Mouse (Mus musculus) kidney, adult 9 months (tissue): ENCODE measurements around the gene Slc4a5.
A peak's percentile ranks its signal among the peaks of the same experiment; 100 is the strongest.
"Not testable (repeated sequence)": the region's sequence is repeated elsewhere in the genome, so short reads cannot be mapped to it uniquely, and the experiment has no call there.

Experiments used
- DNase-seq: peaks from one replicate; pipeline ENCODE4 v3.0.0; 2022

Slc4a5 gene

GRCm38 (mm10) chr6:83312514-83312913 lies 92.9 kb downstream of the Slc4a5 start:
- no peak for DNase-seq

DNA sequence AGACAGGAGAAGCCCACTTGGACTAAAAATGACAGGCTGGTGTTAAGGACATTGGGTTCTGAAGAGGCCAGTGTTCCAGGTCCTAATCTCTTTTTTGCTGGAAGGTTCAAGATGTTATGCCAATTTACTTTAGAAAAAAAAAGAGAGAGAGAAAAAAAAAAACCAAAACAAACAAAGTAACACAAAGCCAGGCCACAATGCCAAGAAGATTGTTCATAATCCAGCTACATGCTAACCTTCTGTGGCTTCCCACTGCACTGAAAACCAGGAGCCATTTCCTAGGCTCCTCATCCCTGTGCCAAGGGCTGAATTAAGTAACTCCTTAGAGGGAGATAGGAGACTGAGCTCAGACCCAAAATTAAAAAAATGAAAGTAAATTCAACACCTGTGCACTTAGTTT lies 95.7 kb downstream of the Slc4a5 start:
- no peak for DNase-seq

DNA sequence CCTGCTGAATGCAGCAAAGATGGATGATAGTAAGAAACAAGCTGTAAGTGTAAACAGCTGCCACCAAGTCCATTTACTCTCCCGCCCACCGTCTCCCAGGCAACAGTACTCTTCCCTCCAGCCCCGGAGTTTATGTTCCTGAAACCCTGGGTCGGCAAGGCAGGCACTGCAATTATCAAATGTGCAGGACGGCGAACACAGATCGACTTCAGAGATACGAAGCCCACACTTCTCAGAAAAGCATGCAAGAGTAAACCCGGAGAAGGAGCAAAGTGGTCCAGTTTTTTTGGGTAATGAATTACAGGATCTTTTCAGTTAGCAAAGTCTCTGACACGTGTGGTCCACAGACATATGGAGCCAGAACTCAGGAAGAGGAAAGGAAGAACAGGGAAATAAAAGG lies 96.4 kb downstream of the Slc4a5 start:
- DNase-seq: no peak

DNA sequence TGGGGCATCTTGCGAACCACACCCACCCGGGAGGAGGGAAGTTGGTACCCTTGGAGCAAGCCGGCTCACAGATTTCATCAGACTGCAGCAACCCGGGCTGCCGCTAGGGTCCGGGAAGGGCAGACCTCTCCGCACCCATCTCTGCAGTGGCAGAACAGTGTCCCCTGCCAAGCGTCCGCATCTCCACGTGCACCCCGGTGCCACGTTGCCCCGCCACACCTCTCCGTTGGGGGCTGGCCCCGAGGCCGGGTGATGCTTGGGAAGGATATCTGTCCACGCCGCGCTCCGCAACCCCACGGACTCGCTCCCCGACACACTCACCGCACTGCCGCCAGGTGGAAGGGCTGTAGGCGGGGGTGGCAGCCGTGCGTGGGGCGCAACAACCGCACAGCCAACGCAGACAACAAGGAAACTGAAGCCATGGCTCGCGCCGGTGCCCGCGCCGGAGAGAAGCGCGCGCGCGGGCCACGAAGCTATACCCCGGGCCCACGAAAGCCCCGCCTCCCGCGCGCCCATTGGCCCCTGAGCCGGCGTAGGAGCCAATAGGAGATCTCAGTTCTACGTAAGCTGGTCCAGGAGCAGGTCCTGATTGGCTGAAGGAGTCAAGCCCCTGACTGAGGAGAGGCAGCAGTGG lies 97.6 kb downstream of the Slc4a5 start:
- DNase-seq: peak; percentile 89

DNA sequence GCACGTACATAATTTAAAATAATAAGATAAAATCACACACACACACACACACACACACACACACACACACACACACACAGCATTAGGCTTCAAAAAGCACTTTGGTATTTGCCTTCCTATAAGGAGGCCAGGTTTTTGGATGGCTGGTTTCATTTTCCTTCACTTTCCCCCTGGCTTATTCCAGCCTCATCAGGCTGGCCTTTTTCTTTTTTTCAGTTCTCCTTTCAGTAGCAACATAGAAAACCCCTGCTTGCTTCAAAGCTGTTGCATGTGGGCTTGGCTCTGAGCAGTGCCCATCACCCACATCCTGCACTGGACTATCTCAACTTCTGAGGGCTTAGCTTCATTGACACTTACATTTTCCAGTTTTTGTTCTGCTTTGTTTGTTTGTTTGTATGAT lies 102.3 kb downstream of the Slc4a5 start:
- no peak for DNase-seq

- no peak for DNase-seq
Measured at GRCm38 (mm10) chr6:83322794-83323193, 103.2 kb downstream of the Slc4a5 start.

- no peak for DNase-seq
Measured at GRCm38 (mm10) chr6:83323652-83324419, 104.2 kb downstream of the Slc4a5 start.

DNA sequence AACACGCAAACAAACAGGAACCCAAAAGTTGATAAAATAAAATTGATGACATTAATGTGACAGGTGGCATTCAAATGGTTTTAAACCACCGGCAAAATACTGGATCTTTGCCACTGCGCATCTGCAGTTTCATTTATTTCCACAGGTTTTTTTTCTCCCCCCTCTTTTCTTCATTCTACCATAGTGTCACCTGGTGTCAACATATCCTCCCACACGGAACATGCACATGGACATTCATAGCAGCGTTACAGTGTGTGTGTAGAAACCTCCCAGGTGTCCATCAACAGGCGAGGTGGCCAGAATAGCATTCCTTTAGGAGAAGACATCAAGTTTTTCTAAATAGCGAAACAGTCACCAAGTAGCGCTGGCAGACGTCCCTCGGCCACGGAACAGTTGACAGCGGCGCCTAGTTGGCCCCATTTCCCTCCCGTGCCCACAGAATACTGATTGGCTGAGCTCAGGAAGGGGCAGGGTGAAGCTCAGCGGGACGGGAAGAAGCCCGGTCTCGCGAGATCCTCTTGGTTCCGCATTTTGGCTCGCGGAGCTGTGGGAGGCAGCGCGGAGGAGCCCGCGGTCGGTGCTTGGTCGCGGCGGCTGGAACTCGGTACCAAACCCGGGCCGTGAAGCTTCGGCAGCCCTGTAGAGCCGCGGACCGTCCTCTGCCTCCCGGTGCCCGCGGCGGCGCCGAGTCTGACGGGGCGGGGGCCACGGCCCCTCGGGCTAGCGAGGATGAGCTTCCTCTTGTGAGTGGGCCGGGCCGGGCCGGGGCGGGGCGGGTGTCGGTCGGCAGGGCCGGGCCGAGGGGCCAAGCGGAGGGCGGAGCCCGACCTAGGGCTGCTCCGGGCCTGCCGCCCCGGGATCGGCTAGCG lies 106.1 kb downstream of the Slc4a5 start, which contains the start of the genes Mthfd2 and Mob1a:
Gene Mthfd2, minus strand, starts transcription at position 384 of the 869 bp plus-strand sequence.
Gene Mob1a, plus strand, starts transcription at position 492 of the 869 bp plus-strand sequence.
- DNase-seq: peak; percentile 96

DNA sequence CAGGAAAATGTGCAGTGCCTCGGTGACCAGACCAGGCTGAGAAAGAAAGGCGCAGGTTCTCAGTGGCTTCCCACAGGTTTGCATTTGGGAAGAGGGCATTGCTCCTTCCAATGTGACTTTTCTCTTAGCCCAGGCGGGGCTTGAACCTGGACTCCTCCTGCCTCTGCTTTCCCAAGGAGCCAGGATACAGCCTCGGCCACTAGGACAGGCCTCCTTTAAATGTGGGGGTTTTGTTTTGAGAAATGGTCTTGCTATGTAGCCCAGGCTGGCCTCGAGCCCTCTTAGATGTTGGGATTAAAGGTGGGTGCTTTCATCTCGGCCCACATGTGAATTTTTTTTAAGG lies 106.7 kb downstream of the Slc4a5 start:
- DNase-seq: no peak

- no peak for DNase-seq
Measured at GRCm38 (mm10) chr6:83326761-83327160, 107.1 kb downstream of the Slc4a5 start.

GRCm38 (mm10) chr6:83327591-83328190 lies 108.1 kb downstream of the Slc4a5 start:
- DNase-seq: no peak

- DNase-seq: no peak
Measured at GRCm38 (mm10) chr6:83341387-83341786, 121.8 kb downstream of the Slc4a5 start.

- DNase-seq: no peak
Measured at GRCm38 (mm10) chr6:83342957-83343356, 123.3 kb downstream of the Slc4a5 start.

- DNase-seq: not testable (repeated sequence)
Measured at GRCm38 (mm10) chr6:83345285-83345684, 125.7 kb downstream of the Slc4a5 start.

- DNase-seq: no peak
Measured at GRCm38 (mm10) chr6:83347916-83348315, 128.3 kb downstream of the Slc4a5 start.

- DNase-seq: no peak
Measured at GRCm38 (mm10) chr6:83348873-83349272, 129.2 kb downstream of the Slc4a5 start, which contains the start of gene Bola3. Gene Bola3 (plus strand): TSS chr6:83349147.

DNA sequence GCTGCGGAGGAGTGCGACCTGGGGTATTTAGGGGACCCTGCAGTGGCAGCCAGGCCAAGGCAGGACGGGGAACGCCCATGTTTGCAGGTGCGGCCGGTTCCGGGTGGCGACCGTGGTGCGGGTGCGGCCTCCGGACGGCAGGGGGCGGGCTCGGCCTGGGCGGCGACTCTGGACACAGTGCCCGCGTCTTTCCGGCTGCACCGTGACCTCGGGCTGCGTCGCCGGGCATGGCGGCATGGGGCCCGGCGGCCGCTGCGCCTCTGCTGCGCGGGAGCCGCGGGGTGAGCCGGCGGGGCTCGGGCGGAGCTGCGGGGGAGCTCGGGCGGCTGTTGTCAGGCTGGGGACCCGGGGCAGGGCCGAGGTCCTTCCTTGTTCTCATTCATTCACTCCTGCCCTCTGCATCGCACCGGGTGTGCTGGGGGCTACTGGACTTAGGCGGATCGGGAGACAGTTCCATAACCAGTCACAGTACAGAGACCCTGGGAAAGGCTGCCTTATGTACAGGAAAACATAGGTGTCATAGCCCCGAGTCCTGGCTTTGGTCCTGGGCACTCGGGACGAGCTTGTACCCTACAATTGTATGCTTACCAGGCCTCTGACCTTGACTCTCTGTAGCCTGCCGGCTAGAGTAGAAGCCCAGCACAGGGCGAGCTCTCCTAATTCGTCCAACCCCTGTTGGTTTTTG lies 129.8 kb downstream of the Slc4a5 start:
- DNase-seq: peak; percentile 91

GRCm38 (mm10) chr6:83350172-83350571 lies 130.5 kb downstream of the Slc4a5 start:
- no peak for DNase-seq

GRCm38 (mm10) chr6:83350851-83351405 lies 131.3 kb downstream of the Slc4a5 start:
- DNase-seq: no peak

GRCm38 (mm10) chr6:83351490-83352160 lies 132.0 kb downstream of the Slc4a5 start:
- DNase-seq: no peak

DNA sequence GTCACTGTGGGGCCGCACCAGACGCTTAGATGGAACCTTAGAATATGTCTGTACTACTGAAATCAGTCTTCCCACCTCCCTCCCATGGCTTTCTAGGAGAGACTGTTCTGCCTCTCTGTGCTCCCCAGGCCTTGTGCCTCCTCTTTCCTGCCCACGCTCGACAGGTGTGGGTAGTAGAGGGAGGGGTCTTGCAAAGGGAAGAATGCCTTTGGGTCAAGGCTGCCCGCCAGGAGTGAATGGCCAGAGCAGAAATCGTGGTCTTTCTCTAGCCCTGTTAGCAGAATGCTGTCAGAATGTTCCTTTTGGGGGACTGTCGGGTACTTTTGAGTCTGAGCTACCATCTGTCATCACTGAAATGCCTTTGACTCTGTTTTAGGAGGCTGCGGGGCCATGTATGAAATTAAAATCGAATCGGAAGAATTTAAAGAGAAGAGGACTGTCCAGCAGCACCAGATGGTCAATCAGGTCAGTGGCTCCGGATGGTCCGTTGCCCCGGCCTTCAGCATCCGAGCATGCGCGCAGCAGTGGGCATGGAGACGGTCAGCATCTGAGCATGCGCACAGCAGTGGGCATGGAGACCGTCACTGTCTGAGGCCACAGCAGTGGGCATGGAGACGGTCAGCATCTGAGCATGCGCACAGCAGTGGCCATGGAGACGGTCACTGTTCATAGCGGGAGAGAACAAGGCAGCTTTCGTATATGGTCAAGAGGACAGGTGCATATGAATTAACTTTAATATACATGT lies 133.2 kb downstream of the Slc4a5 start:
- DNase-seq: no peak
